Mouse (Mus musculus) lung, postnatal 4 days (tissue): ENCODE measurements around the gene Gm14409.
"Not testable (repeated sequence)": the region's sequence is repeated elsewhere in the genome, so short reads cannot be mapped to it uniquely, and the experiment has no call there.

Experiments used
- DNase-seq, 2 experiments: peaks; one replicate each; pipeline ENCODE4 v3.0.0; 2021

Gene Gm14409

DNA sequence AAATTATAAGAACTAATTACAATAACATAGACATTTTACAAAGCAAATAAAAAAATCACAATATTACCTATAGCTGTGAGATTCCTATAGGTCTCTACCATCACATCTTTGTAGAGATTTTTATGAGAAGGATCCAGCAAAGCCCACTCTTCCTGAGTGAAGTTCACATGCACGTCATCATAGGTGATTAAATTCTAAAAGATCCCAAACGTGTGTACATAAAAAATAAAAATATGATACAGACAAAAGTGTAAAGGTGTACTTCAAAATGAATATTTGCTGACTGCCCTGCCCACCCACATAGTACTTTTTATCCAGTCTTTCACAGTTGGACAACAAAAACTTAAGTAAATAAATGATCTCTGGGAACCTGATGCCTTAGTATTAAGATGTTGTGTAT, at the start of gene Gm14409:
Gene Gm14409 (minus strand): TSS at position 101 of the 400 bp plus-strand sequence.
- not testable (repeated sequence) for DNase-seq

DNA sequence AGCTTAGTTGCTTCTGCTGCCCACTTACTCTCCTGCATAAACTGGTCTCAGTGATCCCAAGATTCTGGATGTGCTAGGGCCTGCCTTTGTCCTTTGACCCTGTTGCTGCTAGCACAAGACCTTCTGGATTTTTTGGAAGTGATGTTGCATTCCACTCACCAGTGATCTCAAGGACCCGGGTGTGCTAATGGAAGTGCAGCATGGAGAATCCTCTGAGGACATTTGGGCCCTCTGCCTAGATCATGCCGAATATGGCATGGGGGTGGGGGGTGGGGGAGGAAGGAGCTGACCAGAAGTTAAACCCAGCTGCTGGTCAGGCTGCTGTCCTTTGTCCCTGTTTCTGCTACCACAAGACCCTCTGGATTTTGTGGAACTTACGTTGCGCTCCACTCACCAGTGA, 42.8 kb upstream of the Gm14409 start:
- not testable (repeated sequence) for DNase-seq

DNA sequence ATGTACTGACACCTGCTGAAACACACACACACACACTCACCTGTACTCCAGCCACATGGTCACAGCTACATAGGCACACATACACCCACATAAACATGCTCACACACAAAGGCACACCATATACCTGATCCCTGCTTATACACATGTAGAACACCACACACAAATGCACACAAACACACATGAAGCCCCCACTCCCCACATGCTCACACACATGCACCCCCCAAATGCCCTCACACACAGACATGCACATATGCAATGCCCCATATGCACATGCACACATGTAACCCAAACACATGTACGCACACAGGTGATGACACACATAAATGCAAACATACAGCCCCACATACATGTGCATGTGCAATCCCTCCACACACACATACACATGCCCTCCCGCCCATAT, 38.1 kb upstream of the Gm14409 start:
- not testable (repeated sequence) for DNase-seq

DNA sequence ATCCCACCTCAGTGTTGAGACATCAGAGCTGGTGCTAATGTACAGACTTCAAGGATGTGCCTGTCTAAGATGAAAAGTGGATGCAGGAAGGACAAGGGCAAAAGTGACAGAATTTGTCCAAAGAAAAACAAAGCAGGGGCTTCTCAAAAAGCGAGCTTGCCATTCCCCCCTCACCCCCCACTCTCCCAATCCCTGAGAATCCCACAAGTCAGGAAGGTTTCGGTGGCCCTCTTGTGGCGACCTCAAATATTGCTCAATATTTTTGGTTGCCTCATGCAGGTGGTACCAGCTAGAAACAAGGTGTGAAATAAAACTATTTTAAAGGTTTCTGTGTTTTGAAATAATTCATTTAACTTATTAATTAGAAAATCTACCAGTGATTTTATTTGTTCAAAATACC, 16.9 kb upstream of the Gm14409 start:
- DNase-seq, result not testable (repeated sequence)

DNA sequence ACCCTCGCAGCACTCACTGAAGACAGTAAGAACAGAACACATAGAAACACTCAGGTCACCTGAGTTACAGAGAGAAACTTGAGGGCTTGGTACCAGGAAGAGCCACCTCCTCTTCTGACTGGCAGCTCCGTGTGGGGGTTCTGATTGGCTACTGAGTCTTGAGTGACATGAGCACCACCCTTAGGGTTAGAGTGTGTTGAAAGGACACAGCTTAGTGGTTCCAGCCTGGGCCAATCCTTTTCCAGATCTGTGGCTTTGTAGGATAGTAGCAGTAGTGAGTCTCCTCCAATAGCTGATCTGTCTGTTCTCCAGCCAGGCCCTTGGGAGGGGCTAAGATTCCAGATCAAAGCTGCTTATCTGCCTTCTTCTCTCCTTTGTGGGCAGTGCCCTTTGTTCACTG, 10.9 kb upstream of the Gm14409 start:
- peak in 1 of 2 experiments; percentile 12 for DNase-seq

DNA sequence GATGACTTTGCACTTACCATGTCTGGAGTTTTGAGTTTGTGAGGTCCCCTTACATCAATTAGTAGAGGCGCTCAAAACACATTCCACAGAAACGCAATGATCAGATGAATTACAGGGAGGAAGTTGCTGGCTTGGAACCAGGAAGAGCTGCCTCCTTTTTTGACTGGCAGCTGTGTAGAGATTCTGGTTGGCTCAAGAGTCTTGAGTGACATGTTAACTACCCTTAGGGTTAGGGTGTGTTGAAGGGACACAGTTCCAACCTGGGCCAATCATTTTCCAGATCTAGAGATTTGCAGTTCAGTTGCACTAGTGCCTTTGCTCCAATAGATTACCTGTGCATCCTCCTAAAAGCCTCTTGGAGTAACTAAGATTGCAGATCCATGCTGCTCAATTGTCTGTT, 5.4 kb upstream of the Gm14409 start:
- not testable (repeated sequence) for DNase-seq

DNA sequence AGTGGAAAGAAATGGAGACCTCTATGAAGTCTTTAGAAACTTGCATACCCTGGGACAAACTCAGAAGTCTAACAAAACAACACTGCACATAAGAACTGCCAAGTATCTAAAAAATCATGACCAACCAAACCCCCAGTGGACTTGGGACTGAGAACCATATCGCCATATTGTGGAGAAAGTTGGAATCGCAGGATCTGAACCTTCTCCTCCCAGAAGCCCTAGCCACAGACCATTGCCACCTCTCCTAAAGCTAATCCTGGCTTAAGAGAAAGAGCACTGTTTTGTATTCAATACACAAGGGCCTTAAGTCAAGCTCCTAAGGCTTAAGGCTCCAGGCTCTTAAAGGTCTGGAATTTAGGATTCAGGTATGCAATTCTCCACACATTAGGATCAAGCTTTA, 19.4 kb downstream of the Gm14409 start:
- DNase-seq, result not testable (repeated sequence)

DNA sequence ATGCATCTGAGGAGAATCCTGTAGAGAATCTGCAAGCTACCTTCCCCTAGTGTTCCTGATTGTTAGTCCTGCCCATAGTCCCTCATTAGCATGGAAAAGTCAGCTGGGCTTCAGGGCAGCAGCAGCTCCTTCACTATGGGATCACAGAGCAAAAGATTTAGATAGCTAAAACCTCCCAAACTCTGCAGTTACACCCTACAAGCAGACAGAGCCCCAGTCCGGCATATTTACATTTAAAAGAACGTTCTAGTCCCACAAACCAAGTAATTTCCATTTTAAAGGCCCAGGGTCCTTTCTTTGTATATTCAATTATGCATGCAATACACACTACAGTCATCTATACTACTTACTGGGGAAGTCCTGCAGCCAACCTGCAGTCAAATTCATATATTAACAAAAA, 36.4 kb downstream of the Gm14409 start:
- DNase-seq, result not testable (repeated sequence)
